Mouse (Mus musculus) hindbrain, embryonic 12.5 days (tissue): Measurements from ENCODE around the gene Entpd2. TPM values are rescaled to one million over a fixed set of nuclear protein-coding genes. Genes with fewer than 3 reads are reported as not detected.

ENCODE experiments used
- ATAC-seq: fragments of 200-750 bp; cut with Nextera tagmentation; 2 replicates; pipeline ENCODE4 v1.8.0; 2017; ENCODE audit warnings: moderate TSS enrichment; ENCODE audit not compliant: low FRiP score
- H3K27ac ChIP-seq: fragments of 300-500 bp; sonication (generic); 2 replicates; pipeline ENCODE4 v1.5.1; 2016; ENCODE audit warnings: mild to moderate bottlenecking
- H3K27me3 ChIP-seq: fragments of 300-500 bp; sonication (generic); 2 replicates; pipeline ENCODE4 v1.6.1; 2016; ENCODE audit warnings: mild to moderate bottlenecking
- H3K36me3 ChIP-seq: fragments of 300-500 bp; sonication (generic); 2 replicates; pipeline ENCODE4 v1.6.1; 2016; ENCODE audit warnings: mild to moderate bottlenecking
- H3K4me1 ChIP-seq: fragments of 300-500 bp; sonication (generic); 2 replicates; pipeline ENCODE4 v1.6.1; 2016
- H3K4me2 ChIP-seq: fragments of 300-500 bp; sonication (generic); replicated peaks from 2 replicates; pipeline ENCODE4 v1.6.1; 2016; ENCODE audit warnings: mild to moderate bottlenecking
- H3K4me3 ChIP-seq: fragments of 300-500 bp; sonication (generic); 2 replicates; pipeline ENCODE4 v1.5.1; 2016; ENCODE audit warnings: mild to moderate bottlenecking
- H3K9ac ChIP-seq: fragments of 300-500 bp; sonication (generic); 2 replicates; pipeline ENCODE4 v1.6.1; 2016; ENCODE audit warnings: mild to moderate bottlenecking, moderate library complexity
- H3K9me3 ChIP-seq: fragments of 300-500 bp; sonication (generic); replicated peaks from 2 replicates; pipeline ENCODE4 v1.6.1; 2016; ENCODE audit warnings: mild to moderate bottlenecking
- WGBS: fragments of 180-500 bp; shearing (Covaris S2); methylation state at CpG from one replicate; pipeline ENCODE4 v1.1.7; 2016; 5-methylcytosine and 5-hydroxymethylcytosine counted together
- microRNA-seq: library from miRNA; unstranded; fragments of <30 nt; microRNA quantifications from one replicate; pipeline ENCODE4, GENCODE M21; 2017
- polyA plus RNA-seq: library from polyadenylated mRNA; unstranded; fragments of >200 nt; fragmentation: Nextera tagmentation; extraction: Ambion mirVana; gene quantifications from 2 replicates; pipeline ENCODE4 v1.2.1, GENCODE M21; 2016

The Entpd2 gene
- polyA plus RNA-seq, 1 experiment from 2014 or later = 0.22 TPM

DNA sequence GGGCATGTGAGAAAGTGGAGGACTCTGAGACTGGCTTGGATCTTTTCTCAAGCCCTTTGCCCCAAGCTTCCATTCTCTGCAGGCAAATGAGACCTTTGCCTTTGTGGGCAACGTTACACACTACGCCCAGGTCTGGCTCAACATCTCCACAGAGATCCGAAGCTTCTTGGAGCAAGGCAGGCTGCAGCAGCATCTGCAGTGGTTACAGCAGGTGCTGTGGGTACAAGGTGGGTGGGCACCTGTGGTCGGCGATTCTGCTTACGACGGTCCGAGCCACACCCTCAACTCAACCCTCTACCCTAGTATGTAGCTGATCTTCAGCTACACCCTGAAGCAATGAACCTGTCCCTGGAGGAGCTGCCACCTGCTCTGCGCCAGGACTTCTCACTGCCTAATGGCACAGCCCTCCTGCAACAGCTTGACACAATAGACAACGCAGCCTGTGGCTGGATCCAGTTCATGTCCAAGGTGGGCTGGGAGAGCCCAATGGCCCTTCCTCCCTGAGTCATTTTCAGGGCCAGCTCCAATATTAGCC lies 40.7 kb downstream of the Entpd2 start:
- no peak overlapping the region for H3K4me2 ChIP-seq
- no peak overlapping the region for H3K27ac ChIP-seq
- H3K36me3 ChIP-seq = peaks cover 64% of the 10 kb centered on the region
- H3K4me1 ChIP-seq = peaks cover 3% of the 10 kb centered on the region
- peaks cover 8% of the 10 kb centered on the region for H3K27me3 ChIP-seq
- H3K4me3 ChIP-seq = no peak overlapping the region
- WGBS = 91% methylated on average over 10 of the region's 10 CpGs
- ATAC-seq = no peak
- no peaks in the 10 kb centered on the region for H3K9me3 ChIP-seq
- no peak overlapping the region for H3K9ac ChIP-seq

DNA sequence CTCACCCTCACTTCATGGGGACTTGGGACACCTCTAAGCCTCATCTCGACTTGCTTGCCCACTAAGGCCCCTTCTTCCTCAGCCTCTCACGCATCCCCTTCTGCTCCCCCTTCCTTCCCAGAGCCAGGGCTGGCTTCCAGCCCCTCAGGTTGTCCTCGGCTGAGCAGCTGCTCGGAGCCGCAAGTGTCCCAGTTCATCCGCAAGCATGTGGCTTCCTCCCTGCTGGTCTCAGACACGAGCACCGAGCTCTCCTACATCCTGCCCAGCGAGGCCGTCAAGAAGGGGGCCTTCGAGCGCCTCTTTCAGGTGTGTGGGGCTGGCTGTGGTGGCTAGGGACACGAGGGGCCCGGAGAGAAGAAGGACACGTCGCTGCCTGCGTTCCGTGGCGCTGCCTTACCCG lies 45.4 kb downstream of the Entpd2 start:
- H3K9me3 ChIP-seq = no peaks in the 10 kb centered on the region
- H3K4me3 ChIP-seq = no peak overlapping the region
- ATAC-seq = no peak
- no peak overlapping the region for H3K9ac ChIP-seq
- peaks cover 86% of the 10 kb centered on the region for H3K36me3 ChIP-seq
- no peaks in the 10 kb centered on the region for H3K4me1 ChIP-seq
- H3K27ac ChIP-seq = no peak overlapping the region
- no peaks in the 10 kb centered on the region for H3K27me3 ChIP-seq
- 91% methylated on average over 20 of the region's 20 CpGs for WGBS
- no peak overlapping the region for H3K4me2 ChIP-seq

DNA sequence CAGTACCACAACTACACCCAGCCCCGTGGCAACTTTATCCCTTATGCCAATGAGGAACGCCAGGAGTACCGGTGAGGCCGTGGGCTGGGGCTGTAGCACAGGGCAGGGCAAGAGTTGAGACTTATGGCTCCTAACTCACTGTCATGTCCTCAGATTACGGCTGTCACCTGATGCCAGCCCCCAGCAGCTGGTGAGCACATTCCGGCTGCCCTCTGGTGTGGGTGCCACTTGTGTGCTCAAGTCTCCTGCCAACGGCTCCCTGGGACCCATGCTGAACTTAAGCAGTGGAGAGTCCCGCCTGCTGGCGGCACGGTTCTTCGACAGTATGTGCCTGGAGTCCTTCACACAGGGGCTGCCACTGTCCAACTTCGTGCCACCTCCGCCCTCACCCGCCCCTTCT lies 47.0 kb downstream of the Entpd2 start:
- H3K36me3 ChIP-seq = peaks cover 87% of the 10 kb centered on the region
- H3K27ac ChIP-seq = no peak overlapping the region
- WGBS = 89% methylated on average over 14 of the region's 14 CpGs
- no peaks in the 10 kb centered on the region for H3K4me1 ChIP-seq
- ATAC-seq = no peak
- no peaks in the 10 kb centered on the region for H3K27me3 ChIP-seq
- no peaks in the 10 kb centered on the region for H3K9me3 ChIP-seq
- H3K4me3 ChIP-seq = no peak overlapping the region
- H3K4me2 ChIP-seq = no peak overlapping the region
- no peak overlapping the region for H3K9ac ChIP-seq

Small RNA genes lying within 50 kb of the gene (microRNA-seq; reads per million reads assigned to microRNA genes)
- gene Mir3087 = not detected

Other genes starting within 250 kb of the Entpd2 start
- 70.9 and 76.4 TPM in 2 replicates for gene Nrarp, start 215.1 kb upstream of the Entpd2 start, polyA plus RNA-seq
- gene Tor4a, start 199.0 kb upstream of the Entpd2 start, polyA plus RNA-seq = 1.8 and 2.4 TPM in 2 replicates
- gene Nelfb, start 184.4 kb upstream of the Entpd2 start, polyA plus RNA-seq = 107 and 117 TPM in 2 replicates
- gene Stpg3, start 181.2 kb upstream of the Entpd2 start, polyA plus RNA-seq = not detected in 2 replicates
- 0.19 TPM in 1 of 2 replicates, not detected in the other for gene Fam166a, start 177.1 kb upstream of the Entpd2 start, polyA plus RNA-seq
- gene Tubb4b, start 171.2 kb upstream of the Entpd2 start, polyA plus RNA-seq = 391 and 416 TPM in 2 replicates
- not detected in 2 replicates for gene Slc34a3, start 161.5 kb upstream of the Entpd2 start, polyA plus RNA-seq
- not detected in 2 replicates for gene Rnf224, start 159.1 kb upstream of the Entpd2 start, polyA plus RNA-seq
- gene Rnf208, start 153.6 kb upstream of the Entpd2 start, polyA plus RNA-seq = 37.8 and 40.5 TPM in 2 replicates
- gene Cysrt1, start 153.4 kb upstream of the Entpd2 start, polyA plus RNA-seq = not detected in 2 replicates
- 3.5 and 6.2 TPM in 2 replicates for gene AL732309.1, start 149.0 kb upstream of the Entpd2 start, polyA plus RNA-seq
- gene Tmem203, start 140.4 kb upstream of the Entpd2 start, polyA plus RNA-seq = 16.5 and 18.6 TPM in 2 replicates
- 13.2 and 14.9 TPM in 2 replicates for gene Tprn, start 133.3 kb upstream of the Entpd2 start, polyA plus RNA-seq
- gene Ssna1, start 123.4 kb upstream of the Entpd2 start, polyA plus RNA-seq = 195 and 201 TPM in 2 replicates
- 147 and 152 TPM in 2 replicates for gene Anapc2, start 123.4 kb upstream of the Entpd2 start, polyA plus RNA-seq
- not detected in 2 replicates for gene Tmem210, start 107.7 kb upstream of the Entpd2 start, polyA plus RNA-seq
- not detected in 2 replicates for gene Lrrc26, start 106.0 kb upstream of the Entpd2 start, polyA plus RNA-seq
- gene Grin1, start 76.7 kb upstream of the Entpd2 start, polyA plus RNA-seq = 6.3 and 6.9 TPM in 2 replicates
- gene Man1b1, start 63.5 kb upstream of the Entpd2 start, polyA plus RNA-seq = 73.5 and 78.8 TPM in 2 replicates
- 21.9 and 23.5 TPM in 2 replicates for gene Dpp7, start 39.5 kb upstream of the Entpd2 start, polyA plus RNA-seq
- gene Uap1l1, start 30.2 kb upstream of the Entpd2 start, polyA plus RNA-seq = 5.7 and 7.9 TPM in 2 replicates
- gene Sapcd2, start 23.6 kb upstream of the Entpd2 start, polyA plus RNA-seq = 31.9 and 41.4 TPM in 2 replicates
- gene Npdc1, start 3.5 kb downstream of the Entpd2 start, polyA plus RNA-seq = 216 and 225 TPM in 2 replicates
- 0.53 TPM in 1 of 2 replicates, not detected in the other for gene Fut7, start 27.4 kb downstream of the Entpd2 start, polyA plus RNA-seq
- 10.1 and 10.6 TPM in 2 replicates for gene Abca2, start 32.8 kb downstream of the Entpd2 start, polyA plus RNA-seq
- 2.3 and 2.4 TPM in 2 replicates for gene Clic3, start 61.0 kb downstream of the Entpd2 start, polyA plus RNA-seq
- gene Paxx, start 65.2 kb downstream of the Entpd2 start, polyA plus RNA-seq = 41.6 and 49.4 TPM in 2 replicates
- 2.8 and 3.0 TPM in 2 replicates for gene Ptgds, start 74.2 kb downstream of the Entpd2 start, polyA plus RNA-seq
- gene Lcn12, start 98.0 kb downstream of the Entpd2 start, polyA plus RNA-seq = not detected in 2 replicates
- 106 and 116 TPM in 2 replicates for gene Fbxw5, start 104.9 kb downstream of the Entpd2 start, polyA plus RNA-seq
- 4.8 and 6.0 TPM in 2 replicates for gene C8g, start 105.8 kb downstream of the Entpd2 start, polyA plus RNA-seq
- 25.7 and 29.6 TPM in 2 replicates for gene Traf2, start 151.1 kb downstream of the Entpd2 start, polyA plus RNA-seq
- gene Edf1, start 162.0 kb downstream of the Entpd2 start, polyA plus RNA-seq = 377 TPM in 2 replicates
- 4.7 and 6.7 TPM in 2 replicates for gene Mamdc4, start 179.0 kb downstream of the Entpd2 start, polyA plus RNA-seq
- gene Phpt1, start 179.3 kb downstream of the Entpd2 start, polyA plus RNA-seq = 131 and 162 TPM in 2 replicates
- 2.4 and 3.1 TPM in 2 replicates for gene Ajm1, start 185.9 kb downstream of the Entpd2 start, polyA plus RNA-seq
- gene Rabl6, start 212.6 kb downstream of the Entpd2 start, polyA plus RNA-seq = 70.0 and 72.3 TPM in 2 replicates
- 0.25 and 0.32 TPM in 2 replicates for gene Ccdc183, start 221.8 kb downstream of the Entpd2 start, polyA plus RNA-seq
- 21.7 and 23.4 TPM in 2 replicates for gene Tmem141, start 226.1 kb downstream of the Entpd2 start, polyA plus RNA-seq
- gene Fcna, start 232.2 kb downstream of the Entpd2 start, polyA plus RNA-seq = 0.96 and 1.3 TPM in 2 replicates